Mouse (Mus musculus): ENCODE data around the gene Tnfsfm13. TPM values are rescaled to one million over a fixed set of nuclear protein-coding genes. Genes with fewer than 3 reads are reported as not detected.

The Tnfsfm13 gene
- polyA plus RNA-seq (2015; fragmentation: Illumina TruSeq; extraction: RNeasy Lipid Tissue Mini Kit (QIAGEN cat#74804); ENCODE audit: insufficient read depth, low replicate concordance), result 7.2 TPM

GRCm38 (mm10) chr11:69695361-69696181 lies at the start of gene Tnfsfm13, which contains the start of gene Tnfsf12:
Gene Tnfsfm13 (minus strand): TSS chr11:69696098.
Gene Tnfsf12 (minus strand): TSS chr11:69695849.

GRCm38 (mm10) chr11:69685526-69686148 lies 10.3 kb downstream of the Tnfsfm13 start, which contains the start of gene Tnfsf13:
Gene Tnfsf13 (minus strand): TSS chr11:69685784.

GRCm38 (mm10) chr11:69681314-69682208 lies 14.3 kb downstream of the Tnfsfm13 start, which contains the start of gene Senp3:
Gene Senp3 (minus strand): TSS chr11:69682084.

GRCm38 (mm10) chr11:69672211-69672706 lies 23.6 kb downstream of the Tnfsfm13 start, which contains the start of gene Eif4a1:
Gene Eif4a1 (minus strand): TSS chr11:69672423.

GRCm38 (mm10) chr11:69665961-69666664 lies 29.8 kb downstream of the Tnfsfm13 start, which contains the start of gene Cd68:
Gene Cd68 (minus strand): TSS chr11:69666153.

DNA sequence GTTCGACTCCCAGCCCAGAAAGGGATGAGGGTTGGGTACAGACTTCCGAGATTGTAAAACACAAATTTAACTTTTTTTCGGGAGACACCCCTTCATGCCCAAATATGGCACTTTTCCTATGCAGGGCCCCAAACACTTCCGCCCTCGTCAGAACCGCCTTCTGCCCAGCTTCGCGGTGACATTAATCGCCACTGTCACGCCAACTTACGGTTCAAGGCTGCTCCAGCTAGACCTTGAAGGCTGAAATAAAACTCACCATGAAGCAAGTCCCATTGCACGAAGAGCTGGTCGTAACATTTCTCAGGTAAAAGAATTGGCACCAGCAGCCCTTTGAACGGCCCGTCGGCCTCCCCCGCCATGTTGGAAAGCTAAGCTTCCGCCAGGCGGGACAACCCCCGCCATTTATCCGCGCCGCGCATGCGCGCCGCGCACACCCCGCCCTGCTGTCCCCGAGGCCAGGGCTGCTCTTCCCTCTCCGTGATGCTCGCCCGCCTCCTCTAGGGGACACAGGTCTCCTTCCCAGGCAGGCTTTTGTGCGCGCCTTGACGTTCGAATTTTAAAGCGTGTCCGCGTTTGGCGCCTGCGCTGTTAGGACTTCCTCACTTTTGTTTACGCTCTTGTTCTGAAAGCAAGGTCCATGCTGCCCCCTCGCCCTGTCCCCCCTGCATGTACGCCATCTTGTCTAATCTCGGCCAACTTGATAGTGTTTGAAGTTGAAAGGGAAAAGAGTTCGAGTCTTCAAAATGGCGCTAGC lies 33.5 kb downstream of the Tnfsfm13 start, which contains the start of gene Mpdu1:
Gene Mpdu1 (minus strand): TSS at position 430 of the 754 bp plus-strand sequence.

DNA sequence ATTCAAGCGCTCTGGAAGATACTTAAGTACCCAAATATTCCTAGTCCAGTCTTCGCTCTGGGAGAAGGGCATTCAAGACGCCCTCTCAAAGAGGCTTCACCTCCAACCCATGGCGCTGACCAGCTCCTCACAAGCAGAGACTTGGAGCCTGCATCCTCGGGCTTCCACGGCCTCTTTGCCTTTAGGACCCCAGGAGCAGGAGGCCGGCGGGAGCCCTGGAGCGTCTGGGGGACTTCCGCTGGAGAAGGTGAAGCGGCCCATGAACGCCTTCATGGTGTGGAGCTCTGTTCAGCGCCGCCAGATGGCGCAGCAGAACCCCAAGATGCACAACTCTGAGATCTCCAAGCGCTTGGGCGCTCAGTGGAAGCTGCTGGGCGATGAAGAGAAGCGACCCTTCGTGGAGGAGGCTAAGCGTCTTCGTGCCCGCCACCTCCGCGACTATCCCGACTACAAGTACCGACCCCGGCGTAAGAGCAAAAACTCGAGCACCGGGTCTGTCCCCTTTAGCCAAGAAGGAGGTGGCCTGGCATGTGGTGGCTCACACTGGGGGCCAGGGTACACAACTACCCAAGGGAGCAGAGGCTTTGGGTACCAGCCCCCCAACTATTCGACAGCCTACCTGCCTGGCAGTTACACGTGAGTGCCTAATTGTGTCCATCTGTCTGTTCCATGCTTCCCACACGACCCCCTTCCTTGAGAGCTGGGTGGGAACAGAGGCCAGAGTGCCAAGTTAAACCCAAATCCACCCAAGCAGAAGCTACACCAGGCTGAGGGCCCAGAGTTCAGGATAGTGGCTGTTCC lies 40.4 kb downstream of the Tnfsfm13 start, which contains the start of gene Sox15:
Gene Sox15 (plus strand): TSS at position 51 of the 801 bp plus-strand sequence.

Other genes with a start within 250 kb of the Tnfsfm13 start
- gene Dnah2, start 147.0 kb downstream of the Tnfsfm13 start, polyA plus RNA-seq (2015; fragmentation: Illumina TruSeq; extraction: RNeasy Lipid Tissue Mini Kit (QIAGEN cat#74804); ENCODE audit: insufficient read depth, low replicate concordance), result 0.51 TPM
- 0.88 TPM for gene Efnb3, start 135.9 kb downstream of the Tnfsfm13 start, polyA plus RNA-seq (2015; fragmentation: Illumina TruSeq; extraction: RNeasy Lipid Tissue Mini Kit (QIAGEN cat#74804); ENCODE audit: insufficient read depth, low replicate concordance)
- gene Wrap53, start 115.8 kb downstream of the Tnfsfm13 start, polyA plus RNA-seq (2015; fragmentation: Illumina TruSeq; extraction: RNeasy Lipid Tissue Mini Kit (QIAGEN cat#74804); ENCODE audit: insufficient read depth, low replicate concordance), result 7.7 TPM
- 99.7 TPM for gene Trp53, start 115.7 kb downstream of the Tnfsfm13 start, polyA plus RNA-seq (2015; fragmentation: Illumina TruSeq; extraction: RNeasy Lipid Tissue Mini Kit (QIAGEN cat#74804); ENCODE audit: insufficient read depth, low replicate concordance)
- 15.0 TPM for gene Atp1b2, start 90.2 kb downstream of the Tnfsfm13 start, polyA plus RNA-seq (2015; fragmentation: Illumina TruSeq; extraction: RNeasy Lipid Tissue Mini Kit (QIAGEN cat#74804); ENCODE audit: insufficient read depth, low replicate concordance)
- not detected for gene Shbg, start 78.2 kb downstream of the Tnfsfm13 start, polyA plus RNA-seq (2015; fragmentation: Illumina TruSeq; extraction: RNeasy Lipid Tissue Mini Kit (QIAGEN cat#74804); ENCODE audit: insufficient read depth, low replicate concordance)
- 3.1 TPM for gene Sat2, start 74.1 kb downstream of the Tnfsfm13 start, polyA plus RNA-seq (2015; fragmentation: Illumina TruSeq; extraction: RNeasy Lipid Tissue Mini Kit (QIAGEN cat#74804); ENCODE audit: insufficient read depth, low replicate concordance)
- gene Fxr2, start 63.1 kb downstream of the Tnfsfm13 start, polyA plus RNA-seq (2015; fragmentation: Illumina TruSeq; extraction: RNeasy Lipid Tissue Mini Kit (QIAGEN cat#74804); ENCODE audit: insufficient read depth, low replicate concordance), result 49.8 TPM
- gene Sox15, start 40.8 kb downstream of the Tnfsfm13 start, polyA plus RNA-seq (2015; fragmentation: Illumina TruSeq; extraction: RNeasy Lipid Tissue Mini Kit (QIAGEN cat#74804); ENCODE audit: insufficient read depth, low replicate concordance), result not detected
- gene Mpdu1, start 33.5 kb downstream of the Tnfsfm13 start, polyA plus RNA-seq (2015; fragmentation: Illumina TruSeq; extraction: RNeasy Lipid Tissue Mini Kit (QIAGEN cat#74804); ENCODE audit: insufficient read depth, low replicate concordance), result 58.3 TPM
- 75.0 TPM for gene Cd68, start 29.9 kb downstream of the Tnfsfm13 start, polyA plus RNA-seq (2015; fragmentation: Illumina TruSeq; extraction: RNeasy Lipid Tissue Mini Kit (QIAGEN cat#74804); ENCODE audit: insufficient read depth, low replicate concordance)
- gene Eif4a1, start 23.7 kb downstream of the Tnfsfm13 start, polyA plus RNA-seq (2015; fragmentation: Illumina TruSeq; extraction: RNeasy Lipid Tissue Mini Kit (QIAGEN cat#74804); ENCODE audit: insufficient read depth, low replicate concordance), result 820 TPM
- gene Senp3, start 14.0 kb downstream of the Tnfsfm13 start, polyA plus RNA-seq (2015; fragmentation: Illumina TruSeq; extraction: RNeasy Lipid Tissue Mini Kit (QIAGEN cat#74804); ENCODE audit: insufficient read depth, low replicate concordance), result 194 TPM
- gene Tnfsf13, start 10.3 kb downstream of the Tnfsfm13 start, polyA plus RNA-seq (2015; fragmentation: Illumina TruSeq; extraction: RNeasy Lipid Tissue Mini Kit (QIAGEN cat#74804); ENCODE audit: insufficient read depth, low replicate concordance), result 17.3 TPM
- 12.0 TPM for gene Tnfsf12, start 249 bp downstream of the Tnfsfm13 start, polyA plus RNA-seq (2015; fragmentation: Illumina TruSeq; extraction: RNeasy Lipid Tissue Mini Kit (QIAGEN cat#74804); ENCODE audit: insufficient read depth, low replicate concordance)
- gene Polr2a, start 62.5 kb upstream of the Tnfsfm13 start, polyA plus RNA-seq (2015; fragmentation: Illumina TruSeq; extraction: RNeasy Lipid Tissue Mini Kit (QIAGEN cat#74804); ENCODE audit: insufficient read depth, low replicate concordance), result 121 TPM
- not detected for gene Slc35g3, start 65.9 kb upstream of the Tnfsfm13 start, polyA plus RNA-seq (2015; fragmentation: Illumina TruSeq; extraction: RNeasy Lipid Tissue Mini Kit (QIAGEN cat#74804); ENCODE audit: insufficient read depth, low replicate concordance)
- 27.8 TPM for gene Zbtb4, start 69.8 kb upstream of the Tnfsfm13 start, polyA plus RNA-seq (2015; fragmentation: Illumina TruSeq; extraction: RNeasy Lipid Tissue Mini Kit (QIAGEN cat#74804); ENCODE audit: insufficient read depth, low replicate concordance)
- 10.8 TPM for gene Chrnb1, start 99.8 kb upstream of the Tnfsfm13 start, polyA plus RNA-seq (2015; fragmentation: Illumina TruSeq; extraction: RNeasy Lipid Tissue Mini Kit (QIAGEN cat#74804); ENCODE audit: insufficient read depth, low replicate concordance)
- gene Fgf11, start 105.8 kb upstream of the Tnfsfm13 start, polyA plus RNA-seq (2015; fragmentation: Illumina TruSeq; extraction: RNeasy Lipid Tissue Mini Kit (QIAGEN cat#74804); ENCODE audit: insufficient read depth, low replicate concordance), result 2.2 TPM
- not detected for gene Tmem102, start 109.5 kb upstream of the Tnfsfm13 start, polyA plus RNA-seq (2015; fragmentation: Illumina TruSeq; extraction: RNeasy Lipid Tissue Mini Kit (QIAGEN cat#74804); ENCODE audit: insufficient read depth, low replicate concordance)
- not detected for gene Gm39566, start 119.2 kb upstream of the Tnfsfm13 start, polyA plus RNA-seq (2015; fragmentation: Illumina TruSeq; extraction: RNeasy Lipid Tissue Mini Kit (QIAGEN cat#74804); ENCODE audit: insufficient read depth, low replicate concordance)
- not detected for gene Spem2, start 122.4 kb upstream of the Tnfsfm13 start, polyA plus RNA-seq (2015; fragmentation: Illumina TruSeq; extraction: RNeasy Lipid Tissue Mini Kit (QIAGEN cat#74804); ENCODE audit: insufficient read depth, low replicate concordance)
- gene Spem1, start 126.1 kb upstream of the Tnfsfm13 start, polyA plus RNA-seq (2015; fragmentation: Illumina TruSeq; extraction: RNeasy Lipid Tissue Mini Kit (QIAGEN cat#74804); ENCODE audit: insufficient read depth, low replicate concordance), result not detected
- 4.4 TPM for gene Nlgn2, start 141.7 kb upstream of the Tnfsfm13 start, polyA plus RNA-seq (2015; fragmentation: Illumina TruSeq; extraction: RNeasy Lipid Tissue Mini Kit (QIAGEN cat#74804); ENCODE audit: insufficient read depth, low replicate concordance)
- gene Tmem256, start 142.4 kb upstream of the Tnfsfm13 start, polyA plus RNA-seq (2015; fragmentation: Illumina TruSeq; extraction: RNeasy Lipid Tissue Mini Kit (QIAGEN cat#74804); ENCODE audit: insufficient read depth, low replicate concordance), result 87.3 TPM
- 11.9 TPM for gene Plscr3, start 150.3 kb upstream of the Tnfsfm13 start, polyA plus RNA-seq (2015; fragmentation: Illumina TruSeq; extraction: RNeasy Lipid Tissue Mini Kit (QIAGEN cat#74804); ENCODE audit: insufficient read depth, low replicate concordance)
- gene Tnk1, start 162.6 kb upstream of the Tnfsfm13 start, polyA plus RNA-seq (2015; fragmentation: Illumina TruSeq; extraction: RNeasy Lipid Tissue Mini Kit (QIAGEN cat#74804); ENCODE audit: insufficient read depth, low replicate concordance), result 0.26 TPM
- not detected for gene Tmem95, start 181.9 kb upstream of the Tnfsfm13 start, polyA plus RNA-seq (2015; fragmentation: Illumina TruSeq; extraction: RNeasy Lipid Tissue Mini Kit (QIAGEN cat#74804); ENCODE audit: insufficient read depth, low replicate concordance)
- 4.5 TPM for gene Kctd11, start 185.3 kb upstream of the Tnfsfm13 start, polyA plus RNA-seq (2015; fragmentation: Illumina TruSeq; extraction: RNeasy Lipid Tissue Mini Kit (QIAGEN cat#74804); ENCODE audit: insufficient read depth, low replicate concordance)
- 190 TPM for gene Acap1, start 199.4 kb upstream of the Tnfsfm13 start, polyA plus RNA-seq (2015; fragmentation: Illumina TruSeq; extraction: RNeasy Lipid Tissue Mini Kit (QIAGEN cat#74804); ENCODE audit: insufficient read depth, low replicate concordance)
- 3.1 TPM for gene 2810408A11Rik, start 204.9 kb upstream of the Tnfsfm13 start, polyA plus RNA-seq (2015; fragmentation: Illumina TruSeq; extraction: RNeasy Lipid Tissue Mini Kit (QIAGEN cat#74804); ENCODE audit: insufficient read depth, low replicate concordance)
- gene Neurl4, start 205.0 kb upstream of the Tnfsfm13 start, polyA plus RNA-seq (2015; fragmentation: Illumina TruSeq; extraction: RNeasy Lipid Tissue Mini Kit (QIAGEN cat#74804); ENCODE audit: insufficient read depth, low replicate concordance), result 19.6 TPM
- gene Gps2, start 217.8 kb upstream of the Tnfsfm13 start, polyA plus RNA-seq (2015; fragmentation: Illumina TruSeq; extraction: RNeasy Lipid Tissue Mini Kit (QIAGEN cat#74804); ENCODE audit: insufficient read depth, low replicate concordance), result 80.2 TPM
- gene Eif5a, start 225.9 kb upstream of the Tnfsfm13 start, polyA plus RNA-seq (2015; fragmentation: Illumina TruSeq; extraction: RNeasy Lipid Tissue Mini Kit (QIAGEN cat#74804); ENCODE audit: insufficient read depth, low replicate concordance), result 389 TPM
- 0.41 TPM for gene Ybx2, start 239.7 kb upstream of the Tnfsfm13 start, polyA plus RNA-seq (2015; fragmentation: Illumina TruSeq; extraction: RNeasy Lipid Tissue Mini Kit (QIAGEN cat#74804); ENCODE audit: insufficient read depth, low replicate concordance)